Mouse (Mus musculus): ENCODE measurements around the gene Usp10.

The Usp10 gene

DNA sequence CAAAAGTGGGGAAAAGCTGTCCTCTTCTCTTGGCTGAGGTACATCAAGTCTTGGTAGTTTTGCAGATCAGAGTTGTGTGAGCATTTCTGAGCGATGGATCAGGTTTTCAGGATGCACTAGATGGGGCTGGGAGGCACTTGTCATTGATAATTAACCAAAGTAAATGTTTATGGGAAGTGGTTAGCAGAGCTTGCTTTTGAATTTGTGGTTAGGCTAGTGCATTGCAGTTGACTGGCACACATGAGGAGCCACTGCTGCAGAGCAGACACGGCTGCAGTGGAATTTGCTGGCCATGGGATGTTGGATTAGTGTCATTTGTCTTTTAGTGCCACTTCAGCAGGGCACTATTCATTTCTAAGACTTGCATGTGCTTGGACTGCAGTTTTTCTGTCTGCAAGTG lies 4.0 kb downstream of the Usp10 start:
- in situ Hi-C loops (cut with MboI, MseI), result loop anchor here (5.0 kb wide), 1 partner anchor 487 kb away; no protein-coding TSS in a partner anchor

DNA sequence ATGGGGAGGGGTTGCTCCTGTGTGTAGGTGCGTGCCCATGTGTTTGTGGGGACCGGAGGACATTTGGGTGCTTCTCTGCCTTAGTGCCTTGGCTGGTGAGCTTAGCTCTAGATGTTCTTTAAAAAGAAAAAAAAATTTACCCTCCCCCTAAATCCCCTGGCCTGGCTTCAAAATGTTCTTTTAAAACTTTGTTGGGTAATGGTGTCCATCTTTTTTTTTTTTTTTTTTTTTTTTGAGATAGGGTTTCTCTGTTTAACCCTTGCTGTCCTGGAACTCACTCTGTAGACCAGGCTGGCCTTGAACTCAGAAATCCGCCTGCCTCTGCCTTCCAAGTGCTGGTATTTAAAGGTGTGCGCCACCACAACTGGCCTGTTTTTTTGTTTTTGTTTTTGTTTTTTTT lies 5.1 kb downstream of the Usp10 start:
- in situ Hi-C loops (cut with MboI, MseI), result no loop called here

DNA sequence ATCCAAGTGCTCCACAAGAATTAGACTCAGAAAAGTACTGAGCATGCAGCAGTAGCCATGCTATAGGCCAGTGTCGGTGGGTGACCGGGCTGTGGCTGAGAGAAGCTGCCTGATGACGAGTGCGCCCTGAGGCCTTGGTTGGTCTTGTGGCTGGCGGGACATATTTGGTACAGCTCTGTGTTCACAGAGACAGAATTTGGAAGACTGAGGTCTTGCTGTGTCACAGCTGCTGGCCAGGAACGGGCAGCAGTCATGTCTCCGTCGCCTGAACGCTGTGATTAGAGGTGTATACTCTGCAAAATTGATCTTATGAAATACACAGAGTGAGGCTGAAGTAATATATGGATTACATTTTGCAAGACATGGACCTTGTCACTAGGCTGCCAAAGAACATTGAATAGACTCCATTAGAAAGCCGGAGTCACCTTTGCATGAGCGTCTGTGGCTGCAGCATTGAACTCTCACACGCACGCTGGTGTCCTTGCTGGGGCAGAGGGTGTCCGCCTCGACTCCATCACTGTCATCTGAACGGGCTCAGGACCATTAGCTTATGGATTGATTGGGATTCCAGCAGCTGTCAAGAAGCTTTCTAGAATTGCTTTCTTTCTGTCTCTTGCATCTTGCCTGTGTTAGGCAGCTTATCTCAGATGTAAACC lies 6.2 kb downstream of the Usp10 start:
- in situ Hi-C loops (cut with MboI, MseI), result no loop called here

DNA sequence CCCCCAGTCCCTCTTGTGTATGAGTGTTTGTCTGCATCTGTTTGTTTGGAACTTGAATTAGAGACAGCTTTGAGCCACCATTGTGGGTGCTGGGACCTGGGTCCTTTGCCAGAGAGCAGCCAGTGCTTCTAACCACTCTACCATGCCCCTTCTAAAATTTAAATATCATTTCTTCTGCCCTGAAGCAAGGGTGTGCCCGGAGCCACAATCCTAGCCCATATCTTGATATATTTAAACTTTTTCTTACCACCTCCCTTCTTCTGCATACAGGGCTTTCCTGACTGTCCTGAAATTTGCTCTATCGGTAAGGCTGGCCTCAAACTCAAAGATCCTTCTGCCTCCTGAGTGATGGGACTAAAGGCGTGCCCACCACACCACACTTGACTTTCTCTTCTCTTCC lies 7.3 kb downstream of the Usp10 start:
- in situ Hi-C loops (cut with MboI, MseI), result no loop called here

DNA sequence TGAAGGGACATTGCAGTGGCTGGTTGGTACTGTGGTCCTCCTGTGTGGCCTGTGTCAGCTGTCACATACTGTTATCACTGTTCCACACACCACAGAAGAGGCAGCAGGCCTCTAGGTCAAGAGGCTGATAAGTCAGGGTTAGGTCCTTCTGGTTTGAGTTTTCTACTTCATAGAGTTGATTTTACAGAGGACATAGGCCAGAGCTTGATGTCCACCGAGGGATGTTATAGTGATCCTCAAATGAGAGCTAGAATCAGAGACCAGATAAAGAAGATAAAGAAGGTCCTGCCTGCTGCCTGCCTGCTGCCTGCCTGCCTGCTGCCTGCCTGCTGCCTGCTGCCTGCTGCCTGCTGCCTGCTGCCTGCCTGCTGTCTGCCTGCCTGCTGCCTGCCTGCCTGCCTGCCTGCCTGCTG lies 8.0 kb downstream of the Usp10 start:
- in situ Hi-C loops (cut with MboI, MseI), result no loop called here

DNA sequence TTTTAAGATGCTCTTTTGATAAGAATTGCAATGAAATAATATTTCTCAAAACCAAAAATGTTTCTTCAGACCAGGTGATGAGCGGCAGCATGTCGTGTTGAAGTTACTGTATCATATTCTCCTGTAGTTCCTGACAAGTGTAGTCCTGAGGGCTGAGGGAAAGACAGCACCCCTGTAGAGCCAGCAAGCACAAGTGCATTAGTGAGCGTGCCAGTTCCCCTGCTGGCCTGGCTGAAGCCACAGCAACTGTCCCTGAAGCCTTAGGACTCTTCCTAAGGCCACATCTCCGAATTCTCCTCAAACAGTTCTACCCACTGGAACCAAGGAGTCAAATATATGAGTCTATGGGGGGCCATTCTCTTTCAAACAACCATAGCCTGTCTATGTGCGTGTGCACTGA lies 13.1 kb downstream of the Usp10 start:
- in situ Hi-C loops (cut with MboI, MseI), result no loop called here

DNA sequence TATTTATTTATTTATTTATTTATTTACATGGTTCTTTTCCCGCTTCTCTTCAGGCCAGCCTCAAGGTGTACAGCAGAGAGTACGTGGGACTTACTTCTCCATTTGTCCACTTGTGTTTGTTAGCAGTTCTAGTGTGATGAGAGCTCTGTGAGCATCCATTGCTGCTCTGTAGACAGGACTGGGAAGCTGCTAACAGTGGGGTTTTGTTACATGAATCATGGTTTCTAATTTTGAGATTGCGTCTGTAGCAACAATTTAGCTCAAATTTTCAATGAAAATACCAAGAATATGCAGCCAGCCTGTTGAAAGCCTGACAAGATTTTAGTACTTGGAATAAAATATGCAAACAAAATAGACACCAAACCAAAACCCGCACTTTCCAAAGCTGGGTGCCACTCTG lies 15.3 kb downstream of the Usp10 start:
- in situ Hi-C loops (cut with MboI, MseI), result no loop called here

DNA sequence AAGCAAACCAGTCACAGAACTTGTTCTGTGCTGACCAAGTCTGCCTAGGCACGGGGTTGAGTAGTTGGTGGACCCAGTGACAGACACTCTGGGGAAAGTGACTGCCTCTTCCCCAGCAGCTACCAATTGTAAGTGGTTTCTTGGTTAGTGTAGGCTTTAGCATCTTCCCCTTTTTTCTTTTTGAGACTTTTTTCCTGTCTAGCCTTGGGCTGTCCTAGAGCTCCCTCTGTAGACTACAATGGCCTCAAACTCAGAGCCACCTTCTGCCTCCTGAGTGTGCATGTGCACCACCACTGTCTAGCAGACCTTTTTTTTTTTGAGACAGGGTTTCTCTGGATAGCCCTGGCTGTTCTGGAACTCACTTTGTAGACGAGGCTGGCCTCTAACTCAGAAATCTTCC lies 16.3 kb downstream of the Usp10 start:
- in situ Hi-C loops (cut with MboI, MseI), result no loop called here

DNA sequence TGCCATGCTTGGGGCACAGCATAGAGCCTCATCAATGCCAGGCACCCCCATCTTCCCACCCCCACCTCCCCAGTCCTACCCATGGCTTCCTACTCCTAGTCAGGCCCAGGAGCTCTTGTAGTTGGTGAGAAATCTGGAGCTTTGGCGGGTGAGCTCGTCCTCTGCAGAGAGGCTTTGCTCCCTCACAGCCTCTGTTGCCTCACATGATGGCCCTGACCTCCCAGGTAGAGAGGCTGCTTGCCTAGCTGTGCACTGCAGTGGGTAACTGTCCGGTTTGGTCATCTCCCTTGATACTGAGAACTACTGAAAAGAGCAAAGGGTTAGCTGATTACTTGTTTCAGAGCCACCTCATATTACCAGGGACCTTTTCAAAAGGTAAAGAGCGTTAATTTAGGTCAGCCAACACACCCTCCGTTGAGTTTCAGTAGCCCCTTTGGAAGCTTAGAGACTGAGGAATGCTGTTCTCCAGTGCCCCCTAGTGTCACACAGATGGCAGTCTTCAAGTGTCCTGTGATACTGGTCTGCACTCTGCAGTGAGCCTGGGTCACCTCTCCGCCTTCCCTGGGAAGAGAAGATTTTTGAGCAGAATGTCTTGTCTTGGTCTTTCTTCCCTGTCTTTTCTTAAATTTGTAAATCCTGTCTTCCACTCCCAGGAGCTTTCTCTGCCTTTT lies 17.4 kb downstream of the Usp10 start:
- in situ Hi-C loops (cut with MboI, MseI), result no loop called here

DNA sequence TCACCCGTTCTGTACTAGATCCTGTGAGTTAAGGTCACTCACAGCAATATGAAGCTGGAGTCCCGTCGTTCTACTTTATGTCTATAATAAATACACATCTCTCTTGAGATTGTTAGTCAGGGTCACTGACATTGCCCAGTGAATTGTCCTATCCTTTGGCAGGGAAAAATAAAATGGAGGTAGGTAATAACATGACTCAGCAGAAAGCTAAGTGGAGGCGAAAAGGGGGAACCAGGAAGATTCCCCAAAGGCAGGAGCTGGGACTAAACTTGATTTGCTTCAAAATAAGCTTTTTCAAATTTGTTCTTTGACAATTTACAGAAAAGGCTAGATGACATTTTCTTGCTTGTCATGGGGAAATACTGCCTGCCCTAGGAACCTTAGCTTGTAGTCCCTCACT lies 21.2 kb downstream of the Usp10 start:
- in situ Hi-C loops (cut with MboI, MseI), result no loop called here

DNA sequence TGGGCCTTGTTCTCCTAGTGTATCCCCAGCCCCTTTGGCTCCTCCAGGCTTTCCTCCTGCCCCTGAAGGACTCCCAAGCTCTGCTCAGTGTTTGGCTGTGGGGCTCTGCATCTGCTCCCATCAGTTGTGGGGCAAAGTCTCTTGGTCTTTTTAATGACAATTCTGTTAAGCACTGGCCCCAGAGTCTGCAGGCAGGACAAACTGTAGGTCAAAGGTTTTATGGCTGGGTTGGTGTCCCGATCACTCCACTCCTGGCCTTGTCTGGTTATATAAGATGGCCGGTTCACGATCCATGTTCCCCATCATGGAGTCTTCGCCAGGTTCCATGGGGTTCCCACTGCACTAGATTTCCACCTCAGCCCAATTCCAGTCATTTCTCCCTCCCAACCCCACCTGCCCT lies 23.5 kb downstream of the Usp10 start:
- in situ Hi-C loops (cut with MboI, MseI), result no loop called here

DNA sequence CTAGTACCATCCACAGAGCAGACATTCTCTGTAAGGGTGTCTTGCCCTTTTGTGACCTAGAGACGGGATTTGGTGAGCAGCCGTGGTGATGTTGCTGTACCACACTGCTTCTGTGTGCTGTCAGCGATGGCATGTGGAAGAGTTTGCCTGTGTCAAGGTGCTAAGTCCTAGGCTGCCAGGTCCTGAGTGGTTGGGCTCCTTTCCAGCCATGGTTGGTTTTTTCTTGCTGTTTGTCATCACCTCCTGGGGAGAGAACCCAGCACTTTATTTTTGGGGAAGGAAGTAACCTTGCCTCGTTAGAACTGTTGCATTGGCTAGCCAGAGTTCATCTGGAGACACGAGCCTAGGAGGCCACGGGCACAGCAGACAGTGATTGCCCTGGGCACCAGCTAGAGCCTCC lies 25.4 kb downstream of the Usp10 start:
- in situ Hi-C loops (cut with MboI, MseI), result no loop called here

DNA sequence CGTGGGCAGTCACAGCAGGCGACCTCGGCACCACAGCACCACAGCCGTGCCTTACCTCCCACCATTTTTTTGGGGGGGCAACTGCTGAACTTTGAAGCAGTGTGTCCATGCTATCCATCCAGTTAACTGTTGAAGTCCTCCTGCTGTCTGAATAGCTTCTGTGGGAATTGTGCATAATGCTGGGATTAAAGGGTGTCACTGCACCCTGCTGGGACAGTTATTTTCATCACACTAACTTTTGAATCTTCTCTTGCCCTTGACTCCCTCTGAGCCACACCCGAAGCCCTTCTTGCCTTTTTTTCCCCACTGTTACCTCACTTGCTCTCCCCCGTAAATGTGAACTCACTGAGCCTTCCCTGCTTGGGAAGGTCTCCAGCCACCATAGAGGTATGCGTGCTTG lies 28.3 kb downstream of the Usp10 start:
- in situ Hi-C loops (cut with MboI, MseI), result no loop called here

DNA sequence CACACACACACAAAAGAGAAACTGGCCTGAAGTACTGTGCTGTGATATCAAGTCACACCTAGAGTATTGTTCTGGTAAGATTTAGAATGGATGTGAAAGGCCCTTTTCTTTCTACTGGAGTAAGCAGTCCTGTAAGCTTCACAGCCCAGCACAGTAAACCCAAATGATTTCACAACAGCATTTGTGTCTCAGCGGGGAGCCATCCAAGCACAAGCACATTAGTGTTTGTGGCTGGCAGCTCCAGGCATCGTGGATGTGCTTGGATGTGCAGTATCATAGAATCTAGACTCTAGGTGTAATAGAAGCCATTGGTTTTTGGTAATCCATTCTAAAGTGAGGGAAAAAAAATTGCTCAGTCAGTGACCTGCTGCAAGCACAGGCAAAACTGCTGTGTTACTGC lies 29.2 kb downstream of the Usp10 start:
- in situ Hi-C loops (cut with MboI, MseI), result no loop called here

DNA sequence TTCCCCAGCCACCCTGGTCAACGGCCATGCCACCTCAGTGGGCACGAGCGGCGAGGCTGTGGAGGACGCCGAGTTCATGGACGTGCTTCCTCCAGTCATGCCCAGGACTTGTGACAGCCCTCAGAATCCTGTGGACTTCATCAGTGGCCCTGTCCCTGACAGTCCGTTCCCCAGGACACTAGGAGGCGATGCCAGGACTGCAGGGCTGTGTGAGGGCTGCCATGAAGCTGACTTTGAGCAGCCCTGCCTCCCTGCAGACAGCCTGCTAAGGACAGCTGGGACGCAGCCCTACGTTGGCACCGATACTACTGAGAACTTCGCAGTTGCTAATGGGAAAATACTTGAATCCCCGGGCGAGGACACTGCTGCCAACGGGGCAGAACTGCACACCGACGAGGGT lies 31.3 kb downstream of the Usp10 start:
- in situ Hi-C loops (cut with MboI, MseI), result no loop called here

DNA sequence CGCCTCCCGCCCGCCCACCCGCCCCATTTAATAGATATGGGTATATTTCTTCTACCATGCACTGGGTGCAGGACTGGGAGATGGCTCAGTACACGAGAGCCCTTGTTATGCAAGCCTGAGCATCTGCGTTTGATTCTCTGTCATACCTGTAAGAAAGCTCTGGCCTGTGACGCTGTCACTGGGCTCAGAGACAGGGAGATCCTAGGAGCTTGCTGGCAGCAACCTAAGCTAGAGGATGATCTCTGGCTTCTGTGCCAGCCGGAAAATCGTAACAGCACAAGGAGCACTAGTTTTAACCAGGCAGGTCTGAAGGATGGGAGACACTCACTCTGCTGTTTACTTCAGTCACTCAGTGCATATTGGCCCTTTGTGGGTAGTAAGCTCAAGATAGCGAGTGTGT lies 33.5 kb downstream of the Usp10 start:
- in situ Hi-C loops (cut with MboI, MseI), result no loop called here

DNA sequence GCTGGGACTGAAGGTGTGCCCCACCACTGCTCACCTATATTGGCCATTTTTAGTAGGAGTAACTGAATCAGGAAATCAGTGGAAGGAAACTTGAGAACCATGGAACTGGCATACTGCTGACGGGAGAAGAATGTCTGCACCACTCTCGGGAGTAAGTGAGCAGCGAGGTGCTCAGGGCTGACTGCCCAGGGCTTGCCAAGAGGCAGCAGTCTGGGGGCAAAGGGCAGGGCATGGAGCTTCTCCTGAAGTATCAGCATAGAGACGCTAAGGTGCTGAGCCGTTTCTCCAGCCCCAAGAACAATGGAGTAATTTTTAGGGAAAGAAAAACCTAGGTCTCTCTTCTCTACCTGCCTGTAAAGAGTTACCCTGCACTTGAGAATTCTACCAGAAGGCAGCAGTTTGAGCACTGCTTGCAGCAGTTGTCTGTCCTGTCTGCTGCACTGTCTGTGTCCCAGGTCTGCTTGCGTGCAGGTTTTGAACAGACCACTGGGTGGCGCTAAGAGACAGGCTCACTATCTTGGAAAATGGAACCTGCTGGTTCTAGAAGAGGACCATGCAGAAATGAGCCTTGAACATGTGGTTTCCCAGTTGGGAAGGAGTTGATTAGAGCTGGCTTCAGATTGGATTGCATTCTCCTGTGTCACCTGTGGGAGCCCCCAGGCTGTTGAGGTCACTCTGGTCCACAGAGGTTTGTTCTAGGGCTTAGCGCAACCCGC lies 34.1 kb downstream of the Usp10 start:
- in situ Hi-C loops (cut with MboI, MseI), result no loop called here

DNA sequence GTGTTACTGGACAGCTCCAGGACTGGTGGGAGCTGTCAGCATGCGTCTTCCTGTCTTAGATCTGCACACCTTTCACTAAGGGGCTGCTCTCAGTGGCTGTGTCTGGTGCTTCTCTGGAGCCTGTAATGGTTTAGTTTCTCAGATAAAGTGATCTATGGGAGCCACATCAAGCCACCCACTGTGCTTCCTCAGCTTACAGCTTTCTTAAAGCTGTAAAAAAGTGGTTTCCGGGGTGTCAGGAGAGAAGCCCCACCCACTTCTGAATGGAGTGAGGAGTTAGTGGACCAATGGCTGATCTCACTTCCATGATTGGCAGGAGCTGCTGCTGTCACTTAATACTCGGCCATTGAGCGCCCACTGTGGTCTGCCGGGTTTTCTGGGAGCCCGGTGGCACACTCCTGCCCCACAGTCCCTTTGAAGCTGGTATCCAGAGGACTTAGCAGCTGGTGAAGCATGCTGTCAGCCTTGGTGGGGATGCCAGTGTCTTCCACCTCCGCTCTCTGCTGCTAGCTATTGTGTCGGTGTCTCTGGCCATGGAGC lies 36.2 kb downstream of the Usp10 start:
- in situ Hi-C loops (cut with MboI, MseI), result loop anchor here (5.0 kb wide), 1 partner anchor 126 kb away; no protein-coding TSS in a partner anchor

DNA sequence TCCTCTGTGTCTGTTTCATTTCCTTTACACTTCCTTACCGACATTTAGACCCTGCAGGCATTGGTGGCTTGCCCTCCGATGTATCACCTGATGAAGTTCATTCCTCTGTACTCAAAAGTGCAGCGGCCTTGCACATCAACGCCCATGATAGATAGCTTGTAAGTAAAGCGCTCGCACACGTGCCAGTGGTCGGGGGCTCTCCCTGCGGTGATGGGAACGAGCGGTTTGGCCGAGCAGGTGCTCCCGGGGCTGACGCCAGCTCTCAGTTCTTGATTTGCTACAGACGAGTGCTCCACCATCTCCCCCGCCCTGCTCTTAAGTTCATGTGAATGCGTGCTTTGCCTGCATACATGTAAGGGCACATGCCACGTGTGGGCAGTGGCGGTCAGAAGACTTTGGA lies 37.5 kb downstream of the Usp10 start:
- in situ Hi-C loops (cut with MboI, MseI), result loop anchor here (5.0 kb wide), 1 partner anchor 125 kb away; no protein-coding TSS in a partner anchor

DNA sequence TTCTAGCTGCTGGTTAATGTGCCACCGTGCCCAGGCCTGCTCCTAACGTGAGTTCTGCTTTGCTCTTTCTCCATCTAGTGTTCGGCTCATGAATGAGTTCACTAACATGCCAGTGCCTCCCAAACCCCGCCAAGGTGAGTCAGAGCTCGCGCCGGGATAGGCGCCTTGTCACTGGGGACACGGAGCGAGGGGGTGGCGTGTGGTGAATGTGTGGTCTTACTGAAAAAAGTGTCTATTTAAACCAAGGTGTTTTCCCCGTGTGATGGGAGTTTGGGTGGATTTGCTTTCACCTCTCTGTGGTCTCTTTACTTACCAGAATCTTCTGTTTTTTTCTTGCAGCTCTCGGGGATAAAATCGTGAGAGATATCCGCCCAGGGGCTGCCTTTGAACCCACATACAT lies 38.2 kb downstream of the Usp10 start:
- in situ Hi-C loops (cut with MboI, MseI), result loop anchor here (5.0 kb wide), 1 partner anchor 124 kb away; no protein-coding TSS in a partner anchor

DNA sequence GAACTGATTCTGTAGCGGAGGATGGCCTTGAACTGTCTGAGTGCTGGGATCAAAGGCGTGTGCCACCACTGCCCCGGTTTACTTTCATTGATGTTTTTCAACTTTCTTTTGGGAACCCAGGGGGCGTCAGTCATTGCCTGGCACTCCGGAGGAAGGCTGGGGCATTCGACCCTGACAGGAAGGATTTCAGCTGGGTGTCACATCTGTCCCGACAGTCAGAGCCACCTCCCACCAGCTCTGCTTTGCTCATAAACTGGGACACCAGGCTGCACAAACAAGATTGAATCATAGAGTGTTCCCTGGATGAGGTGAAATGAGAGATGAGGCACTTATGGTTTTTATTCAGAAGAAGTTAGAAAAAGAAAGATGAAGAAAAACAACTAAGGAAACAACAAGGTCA lies 42.1 kb downstream of the Usp10 start:
- in situ Hi-C loops (cut with MboI, MseI), result no loop called here

DNA sequence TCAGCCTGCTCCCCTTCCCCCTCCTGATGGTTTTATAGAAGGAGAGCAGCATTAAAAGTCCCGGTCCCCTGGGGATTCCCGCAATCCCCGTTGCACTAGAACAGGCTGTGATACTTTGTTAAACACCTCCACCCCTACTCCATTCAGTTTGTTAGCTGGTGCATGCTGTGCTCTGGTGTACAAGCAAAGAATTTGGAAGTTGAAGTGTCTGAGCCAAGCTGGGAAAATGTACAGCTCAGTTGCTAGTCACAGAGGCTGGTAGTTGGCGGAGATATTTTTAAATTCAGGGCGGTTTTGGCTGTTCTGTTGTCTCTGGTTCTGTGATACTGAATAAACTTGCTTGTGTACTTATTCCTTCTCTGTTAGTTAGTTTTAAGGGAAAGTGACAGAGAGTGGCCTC lies 42.6 kb downstream of the Usp10 start:
- in situ Hi-C loops (cut with MboI, MseI), result no loop called here

DNA sequence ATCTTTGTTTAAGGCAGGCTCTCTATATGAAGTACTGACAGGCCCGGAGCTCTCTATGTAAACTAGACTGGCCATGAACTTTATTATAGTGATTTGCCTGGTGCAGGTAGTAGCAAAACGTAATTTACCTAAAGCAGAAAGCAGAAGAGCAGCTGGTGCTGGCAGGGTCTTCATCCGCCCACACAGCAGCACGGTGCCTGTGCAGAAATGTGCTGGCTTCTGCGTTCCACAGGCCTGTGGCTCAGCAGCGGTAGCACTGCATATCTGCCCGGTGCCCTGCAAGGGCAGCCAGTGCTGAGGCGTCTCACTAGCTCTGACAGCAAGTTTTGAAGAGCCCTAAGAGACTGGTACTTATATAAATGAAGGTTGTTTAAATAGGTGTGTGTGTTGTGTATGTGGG lies 45.2 kb downstream of the Usp10 start:
- in situ Hi-C loops (cut with MboI, MseI), result no loop called here

Measured in regulatory T cell (primary cell).